Mouse (Mus musculus): ENCODE measurements around the gene H1foo. TPM values are rescaled to one million over a fixed set of nuclear protein-coding genes. Genes with fewer than 3 reads are reported as not detected.

The H1foo gene
- not detected in 2 replicates for polyA plus RNA-seq (2012; rRNA removed)

DNA sequence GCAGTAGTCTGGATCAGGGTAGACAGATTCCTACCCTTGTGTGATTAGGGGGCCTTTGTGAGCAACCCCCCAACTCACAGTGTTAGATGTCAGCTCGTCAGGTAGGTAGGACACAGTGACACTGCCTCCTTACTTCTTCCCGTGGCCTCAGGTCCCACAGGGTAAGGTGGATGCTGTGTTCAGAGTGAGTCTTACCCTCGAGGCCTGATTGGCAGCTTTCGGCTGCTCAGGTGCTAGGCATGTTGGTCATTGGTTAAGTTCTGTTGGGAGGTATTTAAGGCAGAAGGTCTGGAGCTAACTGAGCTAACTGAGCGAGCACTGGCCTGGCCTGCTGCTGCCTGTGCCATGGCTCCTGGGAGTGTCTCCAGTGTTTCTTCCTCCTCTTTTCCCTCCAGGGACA, at the start of gene H1foo:
TSS of gene H1foo (plus strand) at position 301 of the 400 bp plus-strand sequence.
- no peak within 1 kb of the TSS for H3K4me3 ChIP-seq (ENCODE audit: control insufficient read depth, low read depth, low read length)
- H3K27ac ChIP-seq (ENCODE audit: control insufficient read depth, insufficient read depth, low read depth, low read length) = no peak within 1 kb of the TSS
- H3K27me3 ChIP-seq (ENCODE audit: control insufficient read depth, insufficient read depth, low read length) = no peaks in the 10 kb centered on the region
- H3K4me1 ChIP-seq (ENCODE audit: control insufficient read depth, insufficient read depth, low read length) = no peaks in the 10 kb centered on the region
- no peaks in the 10 kb centered on the region for H3K36me3 ChIP-seq (ENCODE audit: control insufficient read depth, insufficient read depth, low read length)
- TF ChIP-seq CTCF (IDR thresholded peaks at IDR 0.05; ENCODE audit: control insufficient read depth, insufficient read depth, insufficient replicate concordance, low read depth, low read length) = no peak
- TF ChIP-seq POLR2A (IDR thresholded peaks at IDR 0.05; ENCODE audit: control insufficient read depth, low read depth, low read length) = no peak

DNA sequence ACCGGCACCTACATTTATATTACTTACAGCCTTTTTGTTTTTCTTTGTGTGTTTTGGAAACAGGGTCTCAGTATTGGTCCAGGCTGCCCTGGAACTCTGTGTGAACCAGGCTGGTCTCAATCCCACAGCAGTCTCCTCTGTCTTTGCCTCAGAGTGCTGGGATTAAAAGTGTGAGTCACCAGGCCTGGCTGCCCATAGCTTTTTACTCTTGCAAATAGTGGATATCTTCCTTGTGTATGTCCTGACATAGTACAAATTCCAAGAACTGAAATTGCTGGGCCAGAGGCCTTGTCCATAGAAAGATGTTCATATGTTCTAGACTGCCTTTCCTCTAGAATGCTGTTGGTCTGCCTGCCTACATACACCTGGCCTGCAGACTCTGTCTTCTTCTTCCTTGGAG, 48.4 kb upstream of the H1foo start:
- Histone ChIP-seq H3K27ac (ENCODE audit: control insufficient read depth, insufficient read depth, low read depth, low read length) (no peak overlapping the region), H3K27me3 (ENCODE audit: control insufficient read depth, insufficient read depth, low read length) (no peaks in the 10 kb centered on the region), H3K4me3 (ENCODE audit: control insufficient read depth, low read depth, low read length) (no peak overlapping the region), H3K36me3 (ENCODE audit: control insufficient read depth, insufficient read depth, low read length) (peaks cover 3% of the 10 kb centered on the region), H3K4me1 (ENCODE audit: control insufficient read depth, insufficient read depth, low read length) (no peaks in the 10 kb centered on the region)
- TF ChIP-seq POLR2A (IDR thresholded peaks at IDR 0.05; ENCODE audit: control insufficient read depth, low read depth, low read length) = no peak
- TF ChIP-seq CTCF (IDR thresholded peaks at IDR 0.05; ENCODE audit: control insufficient read depth, insufficient read depth, insufficient replicate concordance, low read depth, low read length) = no peak

GRCm38 (mm10) chr6:115897117-115897516, 47.6 kb upstream of the H1foo start:
- no peaks in the 10 kb centered on the region for H3K4me1 ChIP-seq (ENCODE audit: control insufficient read depth, insufficient read depth, low read length)
- peaks cover 3% of the 10 kb centered on the region for H3K36me3 ChIP-seq (ENCODE audit: control insufficient read depth, insufficient read depth, low read length)
- H3K27me3 ChIP-seq (ENCODE audit: control insufficient read depth, insufficient read depth, low read length) = no peaks in the 10 kb centered on the region
- H3K27ac ChIP-seq (ENCODE audit: control insufficient read depth, insufficient read depth, low read depth, low read length) = no peak overlapping the region
- no peak overlapping the region for H3K4me3 ChIP-seq (ENCODE audit: control insufficient read depth, low read depth, low read length)
- TF ChIP-seq CTCF (IDR thresholded peaks at IDR 0.05; ENCODE audit: control insufficient read depth, insufficient read depth, insufficient replicate concordance, low read depth, low read length) = no peak
- TF ChIP-seq POLR2A (IDR thresholded peaks at IDR 0.05; ENCODE audit: control insufficient read depth, low read depth, low read length) = no peak

- peaks cover 3% of the 10 kb centered on the region for H3K36me3 ChIP-seq (ENCODE audit: control insufficient read depth, insufficient read depth, low read length)
- no peaks in the 10 kb centered on the region for H3K27me3 ChIP-seq (ENCODE audit: control insufficient read depth, insufficient read depth, low read length)
- no peaks in the 10 kb centered on the region for H3K4me1 ChIP-seq (ENCODE audit: control insufficient read depth, insufficient read depth, low read length)
- TF ChIP-seq POLR2A (IDR thresholded peaks at IDR 0.05; ENCODE audit: control insufficient read depth, low read depth, low read length) = no peak
- TF ChIP-seq CTCF (IDR thresholded peaks at IDR 0.05; ENCODE audit: control insufficient read depth, insufficient read depth, insufficient replicate concordance, low read depth, low read length) = no peak
- H3K27ac ChIP-seq (ENCODE audit: control insufficient read depth, insufficient read depth, low read depth, low read length) = no peak overlapping the region
- H3K4me3 ChIP-seq (ENCODE audit: control insufficient read depth, low read depth, low read length) = no peak overlapping the region
These were observed 46.7 kb upstream of the H1foo start for GRCm38 (mm10) chr6:115897926-115898520.

GRCm38 (mm10) chr6:115901062-115901461, 43.7 kb upstream of the H1foo start:
- Histone ChIP-seq H3K27me3 (ENCODE audit: control insufficient read depth, insufficient read depth, low read length) (no peaks in the 10 kb centered on the region), H3K27ac (ENCODE audit: control insufficient read depth, insufficient read depth, low read depth, low read length) (0 out of 2 replicates have a peak overlapping the region, but pooled peaks have one; percentile 2), H3K4me3 (ENCODE audit: control insufficient read depth, low read depth, low read length) (no peak overlapping the region), H3K4me1 (ENCODE audit: control insufficient read depth, insufficient read depth, low read length) (no peaks in the 10 kb centered on the region), H3K36me3 (ENCODE audit: control insufficient read depth, insufficient read depth, low read length) (peaks cover 1% of the 10 kb centered on the region)
- TF ChIP-seq CTCF (IDR thresholded peaks at IDR 0.05; ENCODE audit: control insufficient read depth, insufficient read depth, insufficient replicate concordance, low read depth, low read length) (peak; percentile 73; the same call in 1 of the 2 replicates), POLR2A (IDR thresholded peaks at IDR 0.05; ENCODE audit: control insufficient read depth, low read depth, low read length) (no peak)

GRCm38 (mm10) chr6:115901489-115901931, 43.2 kb upstream of the H1foo start:
- Histone ChIP-seq H3K4me3 (ENCODE audit: control insufficient read depth, low read depth, low read length) (no peak overlapping the region), H3K36me3 (ENCODE audit: control insufficient read depth, insufficient read depth, low read length) (peaks cover 1% of the 10 kb centered on the region), H3K4me1 (ENCODE audit: control insufficient read depth, insufficient read depth, low read length) (no peaks in the 10 kb centered on the region), H3K27me3 (ENCODE audit: control insufficient read depth, insufficient read depth, low read length) (no peaks in the 10 kb centered on the region), H3K27ac (ENCODE audit: control insufficient read depth, insufficient read depth, low read depth, low read length) (0 out of 2 replicates have a peak overlapping the region, but pooled peaks have one; percentile 2)
- TF ChIP-seq CTCF (IDR thresholded peaks at IDR 0.05; ENCODE audit: control insufficient read depth, insufficient read depth, insufficient replicate concordance, low read depth, low read length) = no peak
- TF ChIP-seq POLR2A (IDR thresholded peaks at IDR 0.05; ENCODE audit: control insufficient read depth, low read depth, low read length) = no peak

GRCm38 (mm10) chr6:115902545-115902944, 42.2 kb upstream of the H1foo start:
- Histone ChIP-seq H3K4me1 (ENCODE audit: control insufficient read depth, insufficient read depth, low read length) (no peaks in the 10 kb centered on the region), H3K27me3 (ENCODE audit: control insufficient read depth, insufficient read depth, low read length) (no peaks in the 10 kb centered on the region), H3K27ac (ENCODE audit: control insufficient read depth, insufficient read depth, low read depth, low read length) (no peak overlapping the region), H3K4me3 (ENCODE audit: control insufficient read depth, low read depth, low read length) (no peak overlapping the region), H3K36me3 (ENCODE audit: control insufficient read depth, insufficient read depth, low read length) (no peaks in the 10 kb centered on the region; the same call in none of the 2 replicates)
- TF ChIP-seq POLR2A (IDR thresholded peaks at IDR 0.05; ENCODE audit: control insufficient read depth, low read depth, low read length) (no peak), CTCF (IDR thresholded peaks at IDR 0.05; ENCODE audit: control insufficient read depth, insufficient read depth, insufficient replicate concordance, low read depth, low read length) (no peak)
